Mouse (Mus musculus): ENCODE data around the gene Slc39a11.

GRCm38 (mm10) chr11:113648690-113649352 lies 1.1 kb downstream of the Slc39a11 start, which contains the start of gene Cog1:
- TF ChIP-seq GATA1 (IDR thresholded peaks at IDR 0.05; ENCODE audit: low read length) = no peak
- TF ChIP-seq TAL1 (IDR thresholded peaks at IDR 0.05; ENCODE audit: low read length) = no peak
